Mouse (Mus musculus) bone marrow, adult 2 months (tissue): ENCODE measurements at regions not wholly inside any gene's neighbourhood (a gene's known extent, or its start where the extent isn't known, plus 50 kb on each side); places are given as distances from the start of the nearest gene placed in this dataset.

ENCODE experiments used
- CTCF ChIP-seq: fragments of 200-500 bp; IDR thresholded peaks from 2 replicates; pipeline ENCODE4 v1.5.1; 2011; ENCODE audit warnings: low read length, control low read depth; ENCODE audit not compliant: control insufficient read depth, insufficient read depth
- POLR2A ChIP-seq: fragments of 200-500 bp; IDR thresholded peaks from 2 replicates; pipeline ENCODE4 v1.6.1; 2011; ENCODE audit warnings: low read depth, mild to moderate bottlenecking, control low read depth, low read length, borderline replicate concordance; ENCODE audit not compliant: control insufficient read depth

DNA sequence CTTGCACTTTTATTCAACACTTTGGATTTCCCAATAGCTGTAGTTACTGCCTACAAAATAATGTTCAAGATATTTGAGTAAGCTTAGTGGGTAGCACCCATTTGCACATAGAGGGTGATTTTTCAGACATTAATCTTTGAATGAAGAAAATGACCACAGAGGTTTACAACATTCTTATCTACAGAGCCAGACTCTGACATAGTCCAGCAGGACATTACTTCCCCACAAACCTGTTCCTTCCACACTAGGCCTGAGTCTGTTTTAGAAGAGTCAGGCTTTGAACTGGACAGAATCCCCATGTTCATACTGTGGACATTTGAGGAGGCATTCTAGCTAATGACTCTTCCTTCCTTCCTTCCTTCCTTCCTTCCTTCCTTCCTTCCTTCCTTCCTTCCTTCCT lies 233.6 kb upstream of the P2ry1 start:
- TF ChIP-seq POLR2A (no peak), CTCF (no peak)
